Mouse (Mus musculus) small intestine, adult 2 months (tissue): ENCODE data around the gene Mcl1.

Experiments
- CTCF ChIP-seq: fragments of 200-500 bp; IDR thresholded peaks from 2 replicates; pipeline ENCODE4 v1.5.1; 2012; ENCODE audit warnings: low read depth, mild to moderate bottlenecking, control low read depth, inconsistent platforms, low read length, moderate library complexity, mixed read lengths; ENCODE audit not compliant: insufficient replicate concordance, insufficient read length; ENCODE audit errors: extremely low read depth
- POLR2A ChIP-seq: fragments of 200-500 bp; IDR thresholded peaks from 2 replicates; pipeline ENCODE4 v1.6.1; 2012; ENCODE audit warnings: low read depth, mild to moderate bottlenecking, control low read depth, inconsistent platforms, low read length, moderate library complexity

DNA sequence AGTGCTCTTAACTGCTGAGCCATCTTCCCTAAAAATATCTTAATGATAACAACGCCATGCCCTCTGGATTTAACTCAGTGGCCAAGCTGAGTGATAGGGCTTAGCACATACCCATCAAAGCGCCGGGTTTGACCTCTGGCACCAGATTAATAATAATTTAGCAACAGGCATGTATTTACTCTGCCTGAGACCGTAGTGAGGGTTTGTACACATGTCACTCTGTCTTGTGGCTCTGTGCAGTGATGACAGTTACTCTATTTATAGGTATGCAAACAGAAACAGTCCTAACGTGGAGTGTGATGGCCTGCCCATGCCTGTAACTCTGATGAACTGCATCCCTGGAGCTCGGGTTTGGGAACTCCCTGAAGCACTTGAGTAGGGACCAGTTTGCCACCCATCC is 34.1 kb downstream of the Mcl1 start:
- TF ChIP-seq CTCF, result no peak
- TF ChIP-seq POLR2A, result no peak
